Mouse (Mus musculus) frontal cortex, postnatal 10 days (tissue): ENCODE measurements around the gene Mymx.

Experiments
- DNase-seq, 2 experiments: peaks; one replicate each; pipeline ENCODE4 v3.0.0; 2022; ENCODE audit warnings: low spot score in 2 of 2, mixed read lengths in 1 of 2

Gene Mymx

GRCm38 (mm10) chr17:45551816-45552451, 50.0 kb downstream of the Mymx start:
- peak in 1 of 2 experiments; percentile 73 for DNase-seq

GRCm38 (mm10) chr17:45551249-45551796, 50.6 kb downstream of the Mymx start:
- DNase-seq: no peak
